15 mouse cellular contexts compared by ENCODE assay signal in the genomic region with DNA sequence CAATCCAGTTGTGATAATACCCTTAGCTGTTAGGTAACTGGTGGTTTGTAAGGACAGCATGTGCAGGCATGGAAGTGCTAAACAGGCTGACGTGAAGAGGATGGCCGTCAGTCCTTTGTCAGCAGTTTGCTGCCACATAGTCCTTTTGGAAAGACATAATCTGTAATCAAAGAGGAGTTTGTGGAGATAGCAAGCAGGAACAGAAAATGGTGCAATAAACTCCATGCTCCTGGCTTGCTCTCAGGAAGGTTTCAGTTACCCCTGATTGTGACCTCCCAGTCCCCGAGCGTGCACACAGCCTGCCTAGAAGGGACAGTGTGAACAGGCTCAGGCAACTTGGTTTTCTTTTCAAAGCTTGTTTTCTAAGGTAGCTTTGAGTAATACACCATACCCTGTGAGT.
DNase-seq lines count a peak whose midpoint lies in the region; ATAC-seq and TF ChIP-seq lines count a peak whose summit lies in the region.
"Had no signal": no experiment of that assay in that cellular context is flagged by ENCODE, and none has a peak within 500 bp of the region (broad histone marks: within the 10 kb centered on the region; RNA-seq: fewer than 3 reads in every experiment).

No protein-coding gene starts in this region.

- H3K4me2 ChIP-seq in heart, embryonic 13.5 days: no peak overlapping the region
- H3K4me2 ChIP-seq in kidney, postnatal 0 days (ENCODE audit: low read length): no peak overlapping the region
- H3K4me2 ChIP-seq in hindbrain, embryonic 16.5 days (ENCODE audit: low read length): no peak overlapping the region
- no peak overlapping the region for H3K4me2 ChIP-seq in midbrain, embryonic 13.5 days (replicated peaks)
- H3K4me2 ChIP-seq: limb, embryonic 15.5 days had no signal

- H3K4me3 ChIP-seq in heart, embryonic 13.5 days: no peak overlapping the region
- H3K4me3 ChIP-seq in kidney, postnatal 0 days (replicated peaks; ENCODE audit: low read depth, low read length): no peak overlapping the region
- H3K4me3 ChIP-seq in hindbrain, embryonic 16.5 days (ENCODE audit: low read length): no peak overlapping the region
- no peak overlapping the region for H3K4me3 ChIP-seq in midbrain, embryonic 13.5 days (replicated peaks)
- H3K4me3 ChIP-seq: left cerebral cortex, adult 2 months; limb, embryonic 15.5 days had no signal

- no peaks in the 10 kb centered on the region for H3K36me3 ChIP-seq in heart, embryonic 13.5 days
- H3K36me3 ChIP-seq in kidney, postnatal 0 days (ENCODE audit: insufficient read depth, low read length): no peaks in the 10 kb centered on the region
- no peaks in the 10 kb centered on the region for H3K36me3 ChIP-seq in hindbrain, embryonic 16.5 days (ENCODE audit: control insufficient read depth, insufficient read depth, low read length)
- no peaks in the 10 kb centered on the region for H3K36me3 ChIP-seq in midbrain, embryonic 13.5 days
- H3K36me3 ChIP-seq: limb, embryonic 15.5 days had no signal

- no peak for TF ChIP-seq CTCF in kidney, postnatal 0 days (IDR thresholded peaks at IDR 0.05; ENCODE audit: low read depth)

- peak overlapping the region; percentile 21; the same call in 1 of the 2 replicates for H3K9ac ChIP-seq in heart, embryonic 13.5 days
- no peak overlapping the region for H3K9ac ChIP-seq in kidney, postnatal 0 days (ENCODE audit: low read depth, low read length)
- no peak overlapping the region for H3K9ac ChIP-seq in hindbrain, embryonic 16.5 days (ENCODE audit: low read depth, low read length)
- no peak overlapping the region for H3K9ac ChIP-seq in midbrain, embryonic 13.5 days (replicated peaks)
- H3K9ac ChIP-seq: limb, embryonic 15.5 days had no signal

- H3K27me3 ChIP-seq in heart, embryonic 13.5 days (replicated peaks): no peaks in the 10 kb centered on the region
- no peaks in the 10 kb centered on the region for H3K27me3 ChIP-seq in kidney, postnatal 0 days (ENCODE audit: insufficient read depth, low read length)
- H3K27me3 ChIP-seq in hindbrain, embryonic 16.5 days (replicated peaks; ENCODE audit: control insufficient read depth, insufficient read depth, low read length): no peaks in the 10 kb centered on the region
- H3K27me3 ChIP-seq in midbrain, embryonic 13.5 days: no peaks in the 10 kb centered on the region
- H3K27me3 ChIP-seq: limb, embryonic 15.5 days had no signal

- H3K9me3 ChIP-seq in heart, embryonic 13.5 days: no peaks in the 10 kb centered on the region
- H3K9me3 ChIP-seq in kidney, postnatal 0 days (replicated peaks; ENCODE audit: low read length): no peaks in the 10 kb centered on the region
- no peaks in the 10 kb centered on the region for H3K9me3 ChIP-seq in hindbrain, embryonic 16.5 days (ENCODE audit: control insufficient read depth, low read length)
- no peaks in the 10 kb centered on the region for H3K9me3 ChIP-seq in midbrain, embryonic 13.5 days
- H3K9me3 ChIP-seq: limb, embryonic 15.5 days had no signal

- H3K27ac ChIP-seq in heart, embryonic 13.5 days (replicated peaks): peak overlapping the region; percentile 48
- H3K27ac ChIP-seq in kidney, postnatal 0 days: 0 out of 2 replicates have a peak overlapping the region, but pooled peaks have one; percentile 37
- H3K27ac ChIP-seq in hindbrain, embryonic 16.5 days (ENCODE audit: low read depth, low read length): peak overlapping the region; percentile 18; the same call in 1 of the 2 replicates
- H3K27ac ChIP-seq in midbrain, embryonic 13.5 days: peak overlapping the region; percentile 75
- H3K27ac ChIP-seq: left cerebral cortex, adult 2 months; limb, embryonic 15.5 days had no signal

- H3K4me1 ChIP-seq in heart, embryonic 13.5 days: peaks cover 96% of the 10 kb centered on the region
- H3K4me1 ChIP-seq in kidney, postnatal 0 days (replicated peaks; ENCODE audit: insufficient read depth, low read length): 0 out of 2 replicates have a peak, but pooled peaks cover 12% of the 10 kb centered on the region
- H3K4me1 ChIP-seq in hindbrain, embryonic 16.5 days (ENCODE audit: control insufficient read depth, insufficient read depth, low read depth, low read length): peaks cover 19% of the 10 kb centered on the region
- H3K4me1 ChIP-seq in midbrain, embryonic 13.5 days (replicated peaks): peaks cover 90% of the 10 kb centered on the region

- DNase-seq in heart, adult 18-20 months: no peak
- DNase-seq in kidney, postnatal 0 days (ENCODE audit: low spot score): no peak
- no peak for DNase-seq in kidney, postnatal 36 days
- DNase-seq in left cerebral cortex, adult 8-10 months (ENCODE audit: low spot score in 2 of 2): no peak
- DNase-seq in thymus, adult 18-20 months: no peak
- DNase-seq: cerebellum, adult 2 months; heart, postnatal 10 days; kidney, postnatal 25 days; lung, postnatal 4 days had no signal

- no peak for ATAC-seq in heart, embryonic 13.5 days (ENCODE audit: extremely low read depth, insufficient number of reproducible peaks, low FRiP score, low TSS enrichment)
- ATAC-seq in kidney, postnatal 0 days (replicated peaks; ENCODE audit: low FRiP score, low read depth): no peak
- ATAC-seq in hindbrain, embryonic 16.5 days: no peak
- no peak for ATAC-seq in midbrain, embryonic 13.5 days
- ATAC-seq: CD4-positive, CD25-positive, alpha-beta regulatory T cell, adult 4 months had no signal

- WGBS in heart, embryonic 13.5 days: 37% methylated on average over 4 of the region's 4 CpGs
- WGBS in kidney, postnatal 0 days: 51% methylated on average over 4 of the region's 4 CpGs
- WGBS in hindbrain, embryonic 16.5 days: 56% methylated on average over 4 of the region's 4 CpGs
- 55% methylated on average over 4 of the region's 4 CpGs for WGBS in midbrain, embryonic 13.5 days

Comparison
In these comparisons a context has a peak if more than half of its experiments do, and no peak if none do; other contexts are left out.
1. H3K27ac ChIP-seq: peak in every context shown above with its lines; median percentile 75 in midbrain, embryonic 13.5 days; 48 in heart, embryonic 13.5 days; 37 in kidney, postnatal 0 days; 18 in hindbrain, embryonic 16.5 days.